Mouse (Mus musculus): ENCODE results near the gene Crim1.

Crim1 gene

DNA sequence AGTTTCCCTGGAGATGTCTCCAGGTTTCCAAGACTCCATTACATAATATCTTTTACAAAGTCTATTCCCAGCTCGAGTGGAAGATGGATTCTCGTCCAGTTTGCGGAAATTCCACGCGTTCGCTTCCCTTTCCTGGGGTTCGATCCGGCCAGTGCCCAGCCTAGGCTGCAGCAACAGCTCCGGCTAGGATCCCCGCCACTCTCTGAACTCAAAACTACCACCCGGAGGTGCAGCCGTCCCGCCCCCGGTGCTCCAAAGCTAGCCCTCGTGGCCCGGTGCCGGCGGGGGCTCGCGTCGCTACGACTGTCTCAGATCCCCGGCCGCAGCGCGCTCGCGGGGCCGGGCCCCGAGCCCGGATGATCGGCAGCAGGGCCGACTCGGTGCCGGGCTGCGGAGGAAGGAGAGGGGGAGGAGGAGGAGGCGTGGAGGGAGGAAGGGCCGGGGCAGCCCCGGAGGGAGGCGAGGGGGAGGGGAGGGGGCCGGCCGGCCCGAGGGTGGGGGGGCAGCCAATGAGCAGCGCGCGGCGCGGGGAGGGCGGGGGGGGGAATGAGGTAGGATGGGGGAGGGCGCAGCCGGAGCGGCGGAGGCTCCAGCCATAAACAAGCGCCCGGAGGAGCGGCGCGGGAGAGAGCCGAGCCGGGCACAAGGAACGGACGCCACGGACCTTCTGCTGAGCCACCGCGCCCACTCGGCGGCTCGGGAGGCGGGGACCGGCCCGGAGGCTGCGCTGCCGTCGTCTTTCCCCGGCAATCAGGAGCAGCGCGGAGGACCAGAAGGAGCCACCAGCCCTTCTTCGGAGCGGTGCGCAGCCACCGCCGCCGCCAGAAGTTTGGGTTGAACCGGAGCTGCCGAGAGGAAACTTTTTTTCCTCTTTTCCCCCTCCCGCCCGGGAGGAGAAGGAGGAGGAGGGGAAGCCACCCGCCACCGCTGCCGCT, at the start of gene Crim1:
Gene Crim1 (plus strand): TSS at position 623 of the 935 bp plus-strand sequence.
- DNase-seq (ENCODE audit: inconsistent ontology term) = peak; percentile 90

DNA sequence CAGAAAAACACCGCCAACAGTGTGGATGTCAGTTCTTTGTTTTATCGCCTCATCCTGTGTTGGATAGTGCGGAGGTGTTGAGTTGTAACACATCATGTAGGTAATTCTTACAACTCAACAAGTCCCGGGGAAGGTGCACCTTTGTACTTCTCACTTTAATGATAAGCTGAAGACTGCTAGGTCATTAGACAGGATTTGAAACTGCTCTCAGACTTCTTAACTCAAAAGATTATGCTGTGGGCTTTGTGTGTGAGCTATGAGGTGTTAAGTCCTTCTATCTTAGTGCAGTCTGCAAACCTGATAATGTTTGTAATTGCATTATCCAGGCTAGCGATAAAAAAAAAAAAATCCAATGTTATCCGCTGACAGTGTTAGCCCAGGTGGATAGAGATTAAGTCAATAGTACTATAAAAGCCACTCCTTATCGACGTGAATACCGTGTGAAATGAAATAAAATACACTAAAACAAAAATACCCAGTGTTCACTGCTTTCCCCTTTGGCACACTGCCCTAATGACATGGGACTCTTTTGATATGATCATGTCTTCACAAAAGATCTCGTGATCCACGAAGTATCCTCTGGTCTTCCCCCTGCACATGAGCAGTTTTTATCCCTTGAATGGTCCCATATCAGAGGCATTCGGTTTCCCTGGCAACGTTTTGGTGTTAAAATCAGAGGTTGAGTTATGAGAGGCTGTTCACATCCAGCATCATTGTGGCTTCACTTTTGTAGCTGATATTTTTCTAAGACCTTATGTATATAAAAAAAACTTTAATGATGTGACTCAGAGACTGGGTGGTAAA, 48.4 kb upstream of the Crim1 start:
- DNase-seq (ENCODE audit: inconsistent ontology term) = no peak

DNA sequence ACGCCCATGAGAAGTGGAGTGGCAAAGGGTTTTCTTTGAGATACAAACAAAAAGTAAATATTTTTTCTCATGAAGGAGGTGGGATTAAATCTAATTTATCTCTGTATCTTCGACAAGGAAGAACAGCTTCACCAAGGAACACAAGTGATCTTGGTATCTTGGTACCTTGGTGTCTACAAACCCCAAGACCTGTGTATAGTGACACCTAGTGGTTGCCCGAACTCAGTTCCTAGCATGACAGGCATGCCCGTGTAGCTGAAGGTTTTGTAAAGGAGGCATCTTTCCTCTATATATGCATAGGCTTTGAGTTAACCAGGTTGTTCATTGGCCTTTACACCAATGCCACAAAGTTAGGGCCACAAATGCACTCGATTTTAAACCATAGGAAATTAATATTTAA, 36.8 kb upstream of the Crim1 start:
- DNase-seq (ENCODE audit: inconsistent ontology term) = peak; percentile 17

DNA sequence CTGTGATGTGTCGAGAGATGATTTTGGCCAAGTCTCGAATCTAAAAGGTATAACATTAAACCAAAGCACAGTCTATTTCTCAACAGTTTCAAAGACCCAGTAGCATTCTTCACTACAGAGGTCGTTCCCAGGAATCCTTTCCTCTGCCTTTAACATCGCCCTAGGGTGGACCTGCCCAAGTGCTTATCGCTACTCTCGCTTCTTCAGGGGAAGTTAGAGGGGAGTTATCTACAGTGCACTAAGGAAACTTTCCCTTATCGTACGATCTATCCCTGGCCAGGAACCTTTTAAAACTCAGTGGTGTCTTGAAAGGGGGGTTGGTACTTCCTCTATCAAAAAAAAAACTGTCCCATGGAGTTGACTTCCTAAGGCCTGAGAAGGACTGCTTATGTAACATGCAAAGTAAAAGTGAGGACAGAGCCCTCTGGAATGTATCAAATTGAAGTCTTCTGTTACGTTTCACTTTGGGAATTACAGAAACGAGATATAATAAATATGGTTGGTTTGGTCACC, 36.3 kb upstream of the Crim1 start:
- DNase-seq (ENCODE audit: inconsistent ontology term) = no peak

DNA sequence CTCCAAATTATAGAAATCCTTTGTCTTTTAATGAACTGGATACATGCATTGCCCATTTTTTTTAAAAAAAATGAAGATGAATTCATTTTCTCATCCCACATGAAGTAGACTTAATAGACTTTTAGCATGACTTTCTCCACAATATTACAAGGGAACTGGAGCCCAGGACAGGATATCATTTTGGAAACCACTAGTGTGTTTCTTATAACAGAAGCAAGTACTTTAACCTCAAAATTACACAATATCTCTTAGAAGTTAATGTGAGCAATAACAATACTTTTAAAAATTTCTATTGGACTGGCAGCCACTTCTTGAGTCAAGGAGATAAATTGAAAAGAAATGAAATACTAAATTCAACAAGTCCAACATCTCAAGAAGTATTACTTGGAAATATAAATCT, 34.2 kb upstream of the Crim1 start:
- no peak for DNase-seq (ENCODE audit: inconsistent ontology term)

DNA sequence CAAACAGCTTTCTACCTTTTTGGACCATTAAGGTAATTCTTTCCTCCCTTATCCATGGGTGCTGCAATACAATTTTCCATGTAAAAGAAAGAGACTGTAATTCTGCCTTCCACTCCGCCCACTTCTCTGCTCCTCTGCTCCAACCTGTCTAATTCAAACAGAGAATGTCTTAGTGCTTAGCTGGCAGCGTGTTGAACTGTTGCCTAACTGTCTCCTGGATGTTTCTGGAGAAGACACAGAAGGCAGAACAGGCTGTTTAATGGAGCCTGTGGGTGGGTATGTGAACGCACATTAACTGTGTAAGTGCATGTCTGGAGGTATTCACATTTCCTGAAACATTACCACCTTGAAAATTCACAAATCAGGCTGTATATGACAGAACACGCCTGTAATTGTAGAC, 33.5 kb upstream of the Crim1 start:
- no peak for DNase-seq (ENCODE audit: inconsistent ontology term)

DNA sequence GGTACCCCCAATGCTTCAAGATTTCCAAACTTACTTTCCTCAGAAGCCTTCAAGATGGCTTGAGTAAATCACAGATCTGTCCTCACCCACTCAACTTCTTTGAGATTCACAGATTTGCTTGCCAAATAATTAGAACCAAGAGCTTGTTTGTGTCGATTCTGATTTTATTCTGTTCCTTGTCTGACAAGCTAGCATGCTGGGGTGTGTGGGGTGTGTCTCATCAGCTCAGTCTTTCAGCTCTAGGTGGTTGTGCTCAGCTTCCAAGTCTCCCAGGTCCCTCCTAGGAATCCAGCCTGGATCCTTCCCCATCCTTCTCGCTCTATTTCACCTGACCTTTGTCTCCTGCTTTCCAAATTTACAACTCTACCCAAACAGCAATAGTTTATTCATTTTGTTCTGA, 27.7 kb upstream of the Crim1 start:
- no peak for DNase-seq (ENCODE audit: inconsistent ontology term)

DNA sequence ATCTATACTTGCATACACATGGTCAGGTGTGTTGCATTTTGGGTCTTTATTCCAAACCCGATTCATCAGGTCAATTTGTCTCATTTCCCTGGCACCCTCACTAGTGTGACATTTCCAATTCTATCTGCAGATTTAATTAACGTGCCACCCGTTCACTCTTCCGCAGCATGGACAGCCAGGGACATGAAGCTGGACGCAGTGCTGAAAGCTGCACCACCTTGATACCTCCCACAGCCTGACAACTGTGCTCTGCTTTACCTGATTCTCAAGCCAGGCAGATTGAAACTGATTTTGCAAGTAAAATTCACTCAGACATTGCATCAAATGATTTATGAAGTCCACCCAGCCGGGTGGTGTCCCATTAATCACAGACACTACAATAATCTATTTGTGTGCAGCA, 19.3 kb upstream of the Crim1 start:
- DNase-seq (ENCODE audit: inconsistent ontology term) = no peak

DNA sequence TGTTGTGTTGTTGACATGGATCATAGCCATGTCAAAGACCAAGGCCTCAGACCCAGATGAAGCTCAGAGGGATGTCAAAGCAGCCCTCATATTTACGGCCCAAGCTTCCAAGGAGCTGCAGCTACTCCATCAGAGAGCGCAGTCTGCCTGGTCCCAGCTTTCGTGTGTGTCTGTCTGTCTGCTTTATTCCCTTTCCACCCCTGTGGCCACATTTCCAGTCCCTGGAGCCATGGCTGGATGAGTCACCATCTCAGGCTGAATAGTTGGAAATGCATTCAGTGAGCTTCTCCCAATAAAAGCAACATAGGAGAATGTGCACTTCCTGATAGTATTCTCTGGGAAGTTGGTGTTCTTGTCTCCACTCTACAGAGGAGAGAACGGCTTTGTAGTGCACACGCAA, 3.9 kb upstream of the Crim1 start:
- DNase-seq (ENCODE audit: inconsistent ontology term) = no peak

DNA sequence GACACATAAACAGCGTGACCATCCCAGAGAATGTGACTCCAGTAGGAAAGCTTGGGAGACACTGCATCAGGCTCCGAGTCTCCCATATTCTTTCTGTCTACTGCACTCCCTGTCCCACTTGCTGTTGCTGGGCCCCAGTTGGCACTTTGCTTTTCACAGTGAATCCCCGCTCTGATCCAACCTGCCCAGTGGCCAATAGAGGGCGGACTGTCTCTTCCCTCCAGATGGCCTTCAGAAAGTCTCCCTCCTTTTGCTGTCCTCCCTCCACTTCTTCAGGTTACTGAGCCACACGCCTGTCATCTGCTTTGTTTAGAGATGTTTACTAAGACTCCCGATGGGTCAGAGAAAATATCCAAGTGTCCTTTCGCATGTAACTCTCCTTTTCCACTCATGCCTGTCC, 2.9 kb upstream of the Crim1 start:
- DNase-seq (ENCODE audit: inconsistent ontology term) = no peak

DNA sequence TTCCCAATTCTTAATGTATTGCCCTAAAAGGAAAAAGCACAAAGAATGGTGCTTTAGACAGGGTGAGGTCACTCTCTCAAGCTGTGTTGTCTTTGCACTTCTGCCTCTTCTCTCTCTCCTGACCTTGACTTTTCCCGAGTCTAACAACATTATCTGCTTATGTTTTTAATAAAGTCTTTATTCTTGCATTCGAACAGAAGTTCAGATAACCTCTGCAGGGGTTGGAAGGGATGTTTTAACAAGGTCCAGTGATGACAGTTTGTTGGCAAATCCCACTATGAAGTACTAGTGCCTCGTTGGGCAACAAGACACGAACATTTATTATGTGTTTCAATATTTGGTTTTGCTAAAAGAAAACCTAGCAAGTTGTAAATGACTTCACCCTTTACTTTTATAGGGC, 1.9 kb upstream of the Crim1 start:
- DNase-seq (ENCODE audit: inconsistent ontology term) = no peak

DNA sequence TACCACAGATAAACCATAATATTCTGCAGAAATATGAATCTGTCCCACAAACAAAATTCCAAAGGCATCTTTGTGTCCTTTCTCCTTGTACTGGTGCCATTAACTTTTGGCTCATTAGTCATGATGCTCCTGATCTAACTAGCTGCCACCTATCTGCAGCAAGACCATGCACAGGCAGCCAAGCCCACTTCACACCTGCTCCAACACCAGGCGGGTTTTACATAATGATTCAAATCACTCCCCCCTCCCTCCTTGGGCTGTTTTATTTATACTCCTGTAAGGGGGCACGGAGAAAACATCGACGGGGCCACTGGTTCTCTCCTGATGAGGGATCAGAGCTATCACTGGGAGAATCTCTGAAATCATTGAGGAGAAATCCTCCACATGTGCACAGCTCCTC, 1.2 kb upstream of the Crim1 start:
- DNase-seq (ENCODE audit: inconsistent ontology term) = no peak

DNA sequence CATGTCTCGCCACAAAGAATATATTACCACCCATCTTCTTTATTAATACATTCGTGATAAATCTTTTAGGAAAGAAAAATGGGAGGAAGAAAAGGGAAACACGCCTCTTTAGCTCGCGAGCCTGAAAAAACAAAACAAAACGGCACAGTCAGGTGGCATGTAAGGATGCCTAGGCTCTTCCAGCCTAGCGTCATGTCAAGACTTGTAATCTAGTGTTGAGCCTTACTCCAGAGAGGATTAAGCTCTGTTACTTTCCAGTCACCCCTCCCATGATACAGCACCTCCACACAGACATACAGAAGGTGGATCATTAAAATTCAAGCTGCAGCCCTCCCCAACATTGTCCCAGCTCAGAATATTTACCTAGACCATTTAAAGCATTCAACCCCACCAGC, 820 bp upstream of the Crim1 start:
- DNase-seq (ENCODE audit: inconsistent ontology term) = no peak

DNA sequence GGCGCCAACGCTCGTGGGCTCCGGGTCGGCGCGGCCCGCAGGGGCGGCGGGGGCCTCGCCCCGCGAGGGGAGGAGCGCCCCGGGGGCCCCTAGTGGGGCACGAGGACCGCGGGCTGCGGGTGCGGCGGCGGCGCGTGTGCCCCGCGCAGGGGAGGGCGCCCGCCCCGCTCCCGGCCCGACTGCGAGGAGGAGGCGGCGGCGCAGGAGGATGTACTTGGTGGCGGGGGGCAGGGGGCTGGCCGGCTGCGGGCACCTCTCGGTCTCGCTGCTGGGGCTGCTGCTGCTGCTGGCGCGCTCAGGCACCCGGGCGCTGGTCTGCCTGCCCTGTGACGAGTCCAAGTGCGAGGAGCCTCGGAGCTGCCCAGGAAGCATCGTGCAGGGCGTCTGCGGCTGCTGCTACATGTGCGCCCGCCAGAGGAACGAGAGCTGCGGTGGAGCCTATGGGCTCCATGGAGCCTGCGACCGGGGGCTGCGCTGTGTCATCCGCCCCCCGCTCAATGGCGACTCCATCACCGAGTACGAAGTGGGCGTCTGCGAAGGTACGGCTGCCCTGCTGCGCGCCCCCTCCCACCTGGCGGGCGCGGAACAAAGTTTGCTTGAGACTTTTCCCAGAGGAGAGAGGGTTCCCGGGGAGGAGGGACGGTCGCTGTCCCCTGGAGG, 643 bp downstream of the Crim1 start:
- DNase-seq (ENCODE audit: inconsistent ontology term) = no peak

DNA sequence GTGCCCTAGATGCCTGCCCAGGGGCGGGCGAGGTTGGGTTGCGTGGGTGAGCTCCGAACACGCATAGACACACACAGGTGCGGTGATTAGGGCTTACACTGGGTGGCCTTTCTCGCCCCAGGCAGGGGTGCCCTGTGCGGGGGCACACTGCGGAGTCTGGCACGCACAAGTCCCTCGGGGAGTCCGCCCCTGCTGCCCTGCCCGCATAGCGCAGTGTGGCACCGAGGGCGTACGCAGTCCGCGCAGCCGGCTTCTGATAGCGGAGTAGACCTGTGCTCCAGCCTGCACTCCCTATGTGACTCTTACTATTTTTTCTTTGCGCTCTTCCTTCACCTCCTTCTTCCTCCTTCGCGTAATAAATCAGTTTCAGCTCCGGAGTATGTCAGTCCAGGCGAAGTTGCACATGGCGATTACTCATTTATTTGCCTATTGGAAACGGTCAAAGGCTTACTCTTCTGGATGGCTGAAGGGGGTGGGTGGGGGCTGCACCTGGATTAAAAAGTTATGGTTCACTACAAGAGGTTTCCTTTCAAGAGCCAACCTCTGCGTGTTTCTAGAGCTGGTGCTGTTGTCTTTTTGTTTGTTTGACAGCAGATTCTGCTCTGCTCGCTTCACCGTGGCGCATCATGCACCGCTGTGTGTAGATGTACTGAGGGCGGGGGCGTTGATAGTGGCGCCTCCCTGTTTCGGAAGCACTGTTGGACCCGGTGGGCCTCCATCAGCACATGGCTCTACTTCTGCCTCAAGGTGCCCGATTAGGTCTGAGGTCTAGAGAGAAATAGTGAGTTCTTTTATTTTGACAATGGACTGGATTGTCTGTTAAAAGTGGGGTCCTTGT, 1.4 kb downstream of the Crim1 start:
- no peak for DNase-seq (ENCODE audit: inconsistent ontology term)

DNA sequence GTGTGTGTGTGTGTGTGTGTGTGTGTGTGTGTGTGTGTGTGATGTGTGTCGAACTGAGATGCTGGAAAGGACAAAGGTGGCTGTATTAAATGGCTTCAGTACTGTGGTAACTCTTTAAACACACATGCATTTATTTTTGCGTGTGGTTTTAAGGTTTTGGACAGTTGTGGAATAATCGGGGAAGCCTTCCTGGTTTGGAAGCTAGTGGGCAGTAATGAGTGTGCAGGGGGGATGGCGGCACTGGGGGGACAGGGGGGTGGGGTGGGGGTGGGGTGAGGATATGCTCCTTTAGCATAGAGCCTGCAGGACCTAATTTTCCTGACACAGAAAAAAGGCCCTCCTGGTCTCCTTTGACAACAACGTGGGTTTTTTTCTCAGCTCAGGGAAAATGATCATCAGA, 2.2 kb downstream of the Crim1 start:
- no peak for DNase-seq (ENCODE audit: inconsistent ontology term)

DNA sequence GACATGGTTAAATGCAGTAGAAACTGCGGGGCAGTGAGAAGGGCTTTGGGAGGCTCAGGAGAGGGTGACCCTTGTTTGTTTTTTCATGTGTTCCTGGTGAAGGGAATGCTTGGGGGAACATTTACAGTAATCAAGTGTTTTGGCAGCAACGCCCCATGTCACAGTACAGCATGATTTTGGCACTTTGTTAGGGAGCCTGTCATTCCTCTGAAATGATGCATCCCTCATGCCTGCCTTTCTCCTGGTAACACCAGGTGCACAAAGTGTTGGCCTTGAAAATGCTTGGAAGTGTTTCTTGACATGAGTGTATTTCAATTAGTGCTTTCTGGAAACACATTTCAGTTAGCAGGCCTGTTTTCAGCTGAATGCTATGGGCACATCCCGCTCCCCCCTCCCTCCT, 2.7 kb downstream of the Crim1 start:
- DNase-seq (ENCODE audit: inconsistent ontology term) = peak; percentile 63

DNA sequence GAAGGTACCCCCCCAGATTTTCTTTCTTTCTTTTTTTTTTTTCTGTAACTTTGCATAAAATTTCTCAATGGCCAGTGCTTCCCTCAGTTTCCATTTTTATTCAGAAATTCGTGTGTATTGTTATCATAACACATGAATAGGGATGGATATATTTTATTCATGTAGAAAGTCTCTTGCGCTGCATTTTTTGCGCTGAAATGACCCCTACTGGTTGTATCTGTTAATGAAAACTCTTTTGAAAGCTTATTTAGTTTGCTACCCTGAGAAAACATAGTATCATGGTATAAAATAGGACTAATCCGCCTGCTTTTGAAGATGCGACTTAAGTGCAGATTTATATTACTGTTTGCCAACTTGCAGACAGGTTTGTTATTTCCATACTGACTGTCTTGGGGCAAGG, 3.4 kb downstream of the Crim1 start:
- no peak for DNase-seq (ENCODE audit: inconsistent ontology term)

DNA sequence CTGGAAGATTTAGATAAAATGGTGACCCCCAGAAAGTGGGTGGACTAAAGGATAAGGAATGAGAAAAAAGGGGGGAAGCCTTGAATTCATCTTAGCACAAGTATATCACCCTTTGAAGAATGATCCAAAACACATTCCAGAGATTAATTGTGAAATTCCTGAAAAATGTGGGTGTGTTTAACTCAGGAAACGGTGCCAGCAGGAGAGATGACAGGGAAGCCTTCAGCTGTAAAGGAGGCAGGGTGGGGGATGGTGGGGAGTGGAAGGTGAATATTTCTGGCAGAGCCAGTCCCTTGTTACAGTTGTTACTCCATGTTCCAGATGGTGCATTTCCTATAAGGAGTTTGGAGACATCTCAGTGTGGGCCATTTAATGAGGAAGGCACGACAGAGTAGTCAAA, 6.4 kb downstream of the Crim1 start:
- peak; percentile 89 for DNase-seq (ENCODE audit: inconsistent ontology term)

DNA sequence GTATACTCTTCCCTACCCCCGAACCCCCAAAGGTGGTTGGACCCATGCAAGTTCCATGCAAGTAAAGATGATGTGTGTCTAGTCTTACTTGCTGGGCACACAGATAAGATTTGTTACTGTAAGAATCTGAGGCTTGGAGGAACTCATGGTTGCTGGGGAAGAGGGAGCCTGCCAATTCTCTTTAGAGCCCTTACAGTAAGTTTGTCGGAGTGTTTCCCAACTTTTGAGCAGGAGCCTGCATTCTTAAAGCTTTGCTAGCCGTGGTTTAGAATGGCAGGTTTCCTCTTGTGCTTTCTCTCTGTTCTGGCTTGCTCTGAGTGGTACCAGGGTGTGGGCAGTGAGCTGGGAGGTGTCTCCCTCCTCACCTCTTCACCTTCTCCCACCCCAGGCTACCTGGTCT, 7.2 kb downstream of the Crim1 start:
- no peak for DNase-seq (ENCODE audit: inconsistent ontology term)

DNA sequence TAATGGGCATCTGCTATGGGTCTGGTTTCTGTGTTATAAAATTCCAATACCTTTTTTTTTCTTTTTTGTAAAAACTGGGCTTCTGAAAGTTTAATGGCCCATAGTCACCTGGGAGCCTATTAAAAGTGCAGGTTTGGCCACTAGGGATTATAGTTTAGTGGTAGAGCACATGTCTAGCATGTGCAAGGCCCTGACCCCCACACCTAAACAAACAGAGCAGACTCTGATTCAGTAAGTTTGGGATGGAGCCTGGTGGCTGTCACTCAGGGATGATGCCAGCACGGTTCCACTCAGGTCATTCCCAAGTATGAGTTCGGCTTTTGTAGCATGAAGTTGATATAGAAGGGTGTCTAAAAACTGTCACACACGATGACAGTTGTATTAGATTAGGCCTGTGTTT, 8.8 kb downstream of the Crim1 start:
- DNase-seq (ENCODE audit: inconsistent ontology term) = no peak
